Mouse (Mus musculus): ENCODE results near the gene Ubtf. TPM values are rescaled to one million over a fixed set of nuclear protein-coding genes. Genes with fewer than 3 reads are reported as not detected.

Ubtf gene
- polyA plus RNA-seq, 1 experiment, result 27.7 TPM

GRCm38 (mm10) chr11:102315690-102316571, 3.6 kb downstream of the Ubtf start:
- Histone ChIP-seq H3K4me3 (replicated peaks; ENCODE audit: extremely low read depth, low read depth, low read length) (peak overlapping the region; percentile 61), H3K4me1 (ENCODE audit: control insufficient read depth, insufficient read depth, low read length) (peaks cover 6% of the 10 kb centered on the region; the same call in 1 of the 2 replicates)
- WGBS, result 13% methylated on average over 14 of the region's 14 CpGs
- no peak for DNase-seq
- no peak for TF ChIP-seq CTCF (IDR thresholded peaks at IDR 0.05; ENCODE audit: insufficient read depth, low read length)
- TF ChIP-seq POLR2A (IDR thresholded peaks at IDR 0.05; ENCODE audit: borderline replicate concordance, extremely low read depth, low read depth, low read length), result no peak

- H3K4me3 ChIP-seq (replicated peaks; ENCODE audit: extremely low read depth, low read depth, low read length), result no peak overlapping the region
- 84% methylated on average over 12 of the region's 12 CpGs for WGBS
- no peak for DNase-seq
- peaks cover 14% of the 10 kb centered on the region for H3K4me1 ChIP-seq (ENCODE audit: control insufficient read depth, insufficient read depth, low read length)
- TF ChIP-seq POLR2A (IDR thresholded peaks at IDR 0.05; ENCODE audit: borderline replicate concordance, extremely low read depth, low read depth, low read length) (no peak), CTCF (IDR thresholded peaks at IDR 0.05; ENCODE audit: insufficient read depth, low read length) (no peak)
Observed at GRCm38 (mm10) chr11:102314321-102314720, 5.2 kb downstream of the Ubtf start.

GRCm38 (mm10) chr11:102312586-102312985, 7.0 kb downstream of the Ubtf start:
- no peak for DNase-seq
- 77% methylated on average over 6 of the region's 6 CpGs for WGBS
- Histone ChIP-seq H3K4me1 (ENCODE audit: control insufficient read depth, insufficient read depth, low read length) (peaks cover 17% of the 10 kb centered on the region), H3K4me3 (replicated peaks; ENCODE audit: extremely low read depth, low read depth, low read length) (no peak overlapping the region)
- TF ChIP-seq CTCF (IDR thresholded peaks at IDR 0.05; ENCODE audit: insufficient read depth, low read length) (no peak), POLR2A (IDR thresholded peaks at IDR 0.05; ENCODE audit: borderline replicate concordance, extremely low read depth, low read depth, low read length) (no peak)

- TF ChIP-seq CTCF (IDR thresholded peaks at IDR 0.05; ENCODE audit: insufficient read depth, low read length) (no peak), POLR2A (IDR thresholded peaks at IDR 0.05; ENCODE audit: borderline replicate concordance, extremely low read depth, low read depth, low read length) (no peak)
Observed at GRCm38 (mm10) chr11:102311966-102312365, 7.6 kb downstream of the Ubtf start.

GRCm38 (mm10) chr11:102310768-102311695, 8.5 kb downstream of the Ubtf start:
- TF ChIP-seq CTCF (IDR thresholded peaks at IDR 0.05; ENCODE audit: insufficient read depth, low read length), result no peak
- peak; percentile 5; the same call in 1 of the 2 replicates for TF ChIP-seq POLR2A (IDR thresholded peaks at IDR 0.05; ENCODE audit: borderline replicate concordance, extremely low read depth, low read depth, low read length)
- peaks cover 17% of the 10 kb centered on the region for H3K4me1 ChIP-seq (ENCODE audit: control insufficient read depth, insufficient read depth, low read length)
- DNase-seq, result no peak
- no peak overlapping the region for H3K4me3 ChIP-seq (replicated peaks; ENCODE audit: extremely low read depth, low read depth, low read length)
- WGBS, result 55% methylated on average over 36 of the region's 38 CpGs

More at GRCm38 (mm10) chr11:102311966-102312365, 7.6 kb downstream of the Ubtf start:
- 94% methylated on average over 4 of the region's 4 CpGs for WGBS
- Histone ChIP-seq H3K4me1 (ENCODE audit: control insufficient read depth, insufficient read depth, low read length) (peaks cover 17% of the 10 kb centered on the region), H3K4me3 (replicated peaks; ENCODE audit: extremely low read depth, low read depth, low read length) (no peak overlapping the region)
- no peak for DNase-seq

- peaks cover 17% of the 10 kb centered on the region for H3K4me1 ChIP-seq (ENCODE audit: control insufficient read depth, insufficient read depth, low read length)
- 79% methylated on average over 22 of the region's 22 CpGs for WGBS
- DNase-seq, result no peak
- no peak for TF ChIP-seq POLR2A (IDR thresholded peaks at IDR 0.05; ENCODE audit: borderline replicate concordance, extremely low read depth, low read depth, low read length)
- no peak for TF ChIP-seq CTCF (IDR thresholded peaks at IDR 0.05; ENCODE audit: insufficient read depth, low read length)
- H3K4me3 ChIP-seq (replicated peaks; ENCODE audit: extremely low read depth, low read depth, low read length), result no peak overlapping the region
Observed at GRCm38 (mm10) chr11:102309821-102310617, 9.5 kb downstream of the Ubtf start.

- Histone ChIP-seq H3K4me3 (replicated peaks; ENCODE audit: extremely low read depth, low read depth, low read length) (peak overlapping the region; percentile 48), H3K4me1 (ENCODE audit: control insufficient read depth, insufficient read depth, low read length) (peaks cover 17% of the 10 kb centered on the region)
- DNase-seq, result peak; percentile 96
- WGBS, result 1% methylated on average over 27 of the region's 27 CpGs
- TF ChIP-seq CTCF (IDR thresholded peaks at IDR 0.05; ENCODE audit: insufficient read depth, low read length), result peak; percentile 76
- peak; percentile 51; the same call in 1 of the 2 replicates for TF ChIP-seq POLR2A (IDR thresholded peaks at IDR 0.05; ENCODE audit: borderline replicate concordance, extremely low read depth, low read depth, low read length)
Observed at GRCm38 (mm10) chr11:102308979-102309378, 10.6 kb downstream of the Ubtf start.

- Histone ChIP-seq H3K4me3 (replicated peaks; ENCODE audit: extremely low read depth, low read depth, low read length) (no peak overlapping the region), H3K4me1 (ENCODE audit: control insufficient read depth, insufficient read depth, low read length) (peaks cover 17% of the 10 kb centered on the region)
- TF ChIP-seq CTCF (IDR thresholded peaks at IDR 0.05; ENCODE audit: insufficient read depth, low read length) (no peak), POLR2A (IDR thresholded peaks at IDR 0.05; ENCODE audit: borderline replicate concordance, extremely low read depth, low read depth, low read length) (no peak)
- WGBS, result 86% methylated on average over 9 of the region's 9 CpGs
- DNase-seq, result no peak
Observed at GRCm38 (mm10) chr11:102308104-102308503, 11.4 kb downstream of the Ubtf start.

Measured in lung, adult 2 months (tissue).